Mouse (Mus musculus) cerebellum, postnatal 14 days (tissue): Measurements from ENCODE around the gene Snx14.
"Not testable (repeated sequence)": the region's sequence is repeated elsewhere in the genome, so short reads cannot be mapped to it uniquely, and the experiment has no call there.

ENCODE experiments used
- DNase-seq, 2 experiments: peaks; one replicate each; pipeline ENCODE4 v3.0.0; 2021; ENCODE audit warnings: mixed read lengths in 2 of 2

The Snx14 gene

GRCm38 (mm10) chr9:88438555-88439237 is at the start of gene Snx14:
Gene Snx14, minus strand, starts transcription at chr9:88438958.
- peak; percentile 96 to 98 for DNase-seq

- no peak for DNase-seq
Observed at GRCm38 (mm10) chr9:88484531-88484930, 45.8 kb upstream of the Snx14 start.

GRCm38 (mm10) chr9:88482829-88483396 is 44.2 kb upstream of the Snx14 start:
- peak; percentile 90 to 91 for DNase-seq

GRCm38 (mm10) chr9:88482230-88482828 is 43.6 kb upstream of the Snx14 start, which contains the start of gene Syncrip:
Gene Syncrip, minus strand, starts transcription at chr9:88482574.
- DNase-seq = peak; percentile 95 to 96

GRCm38 (mm10) chr9:88481791-88482160 is 43.0 kb upstream of the Snx14 start:
- peak in 1 of 2 experiments; percentile 72 for DNase-seq

GRCm38 (mm10) chr9:88481061-88481790 is 42.5 kb upstream of the Snx14 start:
- peak; percentile 61 to 63 for DNase-seq

GRCm38 (mm10) chr9:88480120-88480519 is 41.4 kb upstream of the Snx14 start:
- no peak for DNase-seq

GRCm38 (mm10) chr9:88476138-88476537 is 37.4 kb upstream of the Snx14 start:
- peak; percentile 46 to 54 for DNase-seq

GRCm38 (mm10) chr9:88461017-88461416 is 22.3 kb upstream of the Snx14 start:
- DNase-seq = not testable (repeated sequence)

GRCm38 (mm10) chr9:88439991-88440390 is 1.2 kb upstream of the Snx14 start:
- DNase-seq = no peak

GRCm38 (mm10) chr9:88439238-88439600 is 461 bp upstream of the Snx14 start:
- no peak for DNase-seq

- DNase-seq = no peak
Observed at GRCm38 (mm10) chr9:88438237-88438554, 562 bp downstream of the Snx14 start.

GRCm38 (mm10) chr9:88437342-88438236 is 1.2 kb downstream of the Snx14 start:
- DNase-seq = no peak

GRCm38 (mm10) chr9:88424356-88424755 is 14.4 kb downstream of the Snx14 start:
- no peak for DNase-seq

GRCm38 (mm10) chr9:88422428-88422827 is 16.3 kb downstream of the Snx14 start:
- no peak for DNase-seq

GRCm38 (mm10) chr9:88416752-88417151 is 22.0 kb downstream of the Snx14 start:
- no peak for DNase-seq

- DNase-seq = no peak
Observed at GRCm38 (mm10) chr9:88409978-88410377, 28.8 kb downstream of the Snx14 start.

- no peak for DNase-seq
Observed at GRCm38 (mm10) chr9:88404515-88404914, 34.2 kb downstream of the Snx14 start.

- DNase-seq = peak; percentile 14
Observed at GRCm38 (mm10) chr9:88404088-88404487, 34.7 kb downstream of the Snx14 start.

- no peak for DNase-seq
Observed at GRCm38 (mm10) chr9:88398461-88398860, 40.3 kb downstream of the Snx14 start.

- peak; percentile 40 to 41 for DNase-seq
Observed at GRCm38 (mm10) chr9:88394852-88395251, 43.9 kb downstream of the Snx14 start.

GRCm38 (mm10) chr9:88388826-88389225 is 49.9 kb downstream of the Snx14 start:
- no peak for DNase-seq

- DNase-seq = no peak
Observed at GRCm38 (mm10) chr9:88380542-88380941, 58.2 kb downstream of the Snx14 start.
